Mouse (Mus musculus): ENCODE results near the gene Accs.

GRCm38 (mm10) chr2:93880981-93881380 lies 31.2 kb upstream of the Accs start:
- TF ChIP-seq CTCF (conservative IDR thresholded peaks at IDR 0.05; ENCODE audit: insufficient read depth, insufficient read length, low read depth, low read length) (no peak), POLR2A (IDR thresholded peaks at IDR 0.05; ENCODE audit: low read depth, low read length) (no peak)
